ENCODE assay signal across 8 mouse cellular contexts in the genomic region with DNA sequence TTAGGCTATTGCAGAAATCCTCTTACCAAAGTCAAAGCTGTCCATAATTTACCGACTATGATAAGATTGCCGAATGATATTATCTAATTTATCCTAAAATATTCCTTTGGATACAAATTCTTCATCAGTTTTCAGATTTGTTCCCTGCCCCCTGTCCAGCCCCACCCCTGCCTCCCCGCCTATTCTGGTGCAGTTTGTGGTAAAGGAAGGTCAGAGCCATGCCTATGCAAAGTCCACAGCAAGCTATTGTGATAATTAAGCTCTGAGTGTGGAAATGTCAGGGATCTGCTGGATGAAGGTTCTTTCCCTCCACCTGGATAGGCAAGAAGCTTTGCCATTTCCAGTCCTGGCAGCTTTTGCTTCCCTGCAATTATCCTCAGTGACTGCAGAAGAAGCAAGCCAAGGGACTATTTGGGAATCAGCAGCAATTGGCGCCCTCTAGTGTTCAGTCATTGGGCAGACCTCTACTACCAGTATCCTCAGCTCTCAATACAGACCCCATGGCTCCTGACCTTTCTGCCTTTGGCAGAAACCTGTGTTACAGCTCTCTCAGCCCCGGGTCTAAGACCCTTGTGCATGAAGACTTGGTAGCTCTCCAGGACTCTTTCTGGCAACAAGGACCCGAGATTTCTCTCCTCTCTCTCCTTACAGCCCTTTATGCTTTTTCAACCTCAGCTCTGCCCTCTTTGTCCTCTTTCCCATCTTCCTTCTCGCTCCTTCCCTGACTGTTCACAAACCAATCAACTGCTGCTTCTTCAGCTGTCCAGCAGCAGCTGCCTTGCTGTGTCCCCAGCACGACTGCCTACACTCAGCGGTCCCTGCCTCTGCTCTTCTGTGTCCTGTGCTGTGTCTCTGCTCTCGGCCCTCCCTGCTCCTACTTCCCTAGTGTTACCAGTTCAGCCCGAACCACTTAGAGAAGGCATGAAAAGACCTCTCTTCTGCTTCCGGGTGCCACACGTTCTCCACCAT. TPM values are rescaled to one million over a fixed set of nuclear protein-coding genes. Genes with fewer than 3 reads are reported as not detected.
A peak's percentile ranks its signal among the peaks of the same experiment; 100 is the strongest.
DNase-seq lines count a peak whose midpoint lies in the region; TF ChIP-seq lines count a peak whose summit lies in the region.
"Not testable (repeated sequence)": the region's sequence is repeated elsewhere in the genome, so short reads cannot be mapped to it uniquely, and the experiment has no call there.

No protein-coding gene starts in this region.

- 0 out of 2 replicates have a peak overlapping the region, but pooled peaks have one; percentile 29 for H3K4me3 ChIP-seq in gastrocnemius, adult 2 months

- peak; percentile 71 for TF ChIP-seq CTCF in gastrocnemius, adult 2 months (IDR thresholded peaks at IDR 0.05)

- not testable (repeated sequence) for H3K27ac ChIP-seq in gastrocnemius, adult 2 months

- DNase-seq in R1 (ENCODE audit: low read depth, low spot score) = peak; percentile 89
- peak; percentile 47 to 57 for DNase-seq in cerebellum, postnatal 36 days
- peak; percentile 38 for DNase-seq in gastrocnemius, adult 2 months
- DNase-seq in induced T-regulatory cell, adult 2 months (ENCODE audit: low read depth) = peak; percentile 46
- peak; percentile 56 for DNase-seq in left cerebral cortex, adult 18-20 months (ENCODE audit: low spot score in 2 of 2)
- peak; percentile 61 for DNase-seq in lung, postnatal 14 days
- peak; percentile 29 for DNase-seq in ovary, postnatal 36 days (ENCODE audit: low spot score)
- DNase-seq in thymus, postnatal 25 days = peak; percentile 21

- intact Hi-C loops in gastrocnemius, adult 2 months (cut with DNase I) = not testable (repeated sequence)

RNA-seq across cellular contexts. Expression of gene Klrb1a, which starts 6.7 kb away (rescaled TPM):
- total RNA-seq in gastrocnemius, adult 2 months (2021) = not detected
- total RNA-seq in left cerebral cortex, adult 18-20 months (2021) = not detected

RNA-seq across cellular contexts. Expression of gene Clec2h, which starts 32.1 kb away (rescaled TPM):
- total RNA-seq in gastrocnemius, adult 2 months (2021) = not detected
- total RNA-seq in left cerebral cortex, adult 18-20 months (2021) = not detected

RNA-seq across cellular contexts. Expression of gene A2ml1, which starts 48.6 kb away (rescaled TPM):
- total RNA-seq in gastrocnemius, adult 2 months (2021) = not detected
- 10 to 100 TPM; 10.3 to 11.6 TPM for total RNA-seq in left cerebral cortex, adult 18-20 months (2021)

Comparison
In these comparisons a context has a peak if more than half of its experiments do, and no peak if none do; other contexts are left out.
1. DNase-seq: peak in every context shown above with its lines; median percentile 89 in R1; 61 in lung, postnatal 14 days; 56 in left cerebral cortex, adult 18-20 months; 52 in cerebellum, postnatal 36 days; 46 in induced T-regulatory cell, adult 2 months; 38 in gastrocnemius, adult 2 months; 29 in ovary, postnatal 36 days; 21 in thymus, postnatal 25 days.
2. RNA of gene A2ml1, which starts 48.6 kb away (total RNA-seq): 10.3 to 11.6 TPM in left cerebral cortex, adult 18-20 months; not detected in gastrocnemius, adult 2 months; every median in the first group is over 10 times any median in the second.